Mouse (Mus musculus) C2C12 (cell line): ENCODE data around the gene Pgm5.

Experiments
- CTCF ChIP-seq: IDR thresholded peaks from one replicate; pipeline ENCODE4 v1.5.1; 2011; ENCODE audit not compliant: control insufficient read depth, insufficient read depth, insufficient read length
- MYOG ChIP-seq: IDR thresholded peaks from one replicate; pipeline ENCODE4 v1.6.1; 2011; ENCODE audit not compliant: control insufficient read depth, insufficient read length; ENCODE audit errors: extremely low read depth
- USF1 ChIP-seq: IDR thresholded peaks from one replicate; pipeline ENCODE4 v1.6.1; 2011; ENCODE audit warnings: low read depth, mild to moderate bottlenecking, control low read depth, moderate library complexity

GRCm38 (mm10) chr19:24646162-24646829 is 215.4 kb downstream of the Pgm5 start:
- TF ChIP-seq CTCF (no peak), MYOG (no peak), USF1 (no peak)
